Mouse (Mus musculus): Measurements from ENCODE around the gene Elmo1. TPM values are rescaled to one million over a fixed set of nuclear protein-coding genes. Genes with fewer than 3 reads are reported as not detected.
A peak's percentile ranks its signal among the peaks of the same experiment; 100 is the strongest.

Elmo1 gene
- total RNA-seq, 4 experiments from 2014 or later = 71.7 to 78.6 (median 74.5) TPM

GRCm38 (mm10) chr13:20094916-20095700 lies 4.7 kb downstream of the Elmo1 start:
- peak in 1 of 2 experiments; percentile 54 for DNase-seq (ENCODE audit: low spot score in 2 of 2)

GRCm38 (mm10) chr13:20097006-20097617 lies 6.7 kb downstream of the Elmo1 start:
- no peak for DNase-seq (ENCODE audit: low spot score in 2 of 2)

GRCm38 (mm10) chr13:20097934-20098593 lies 7.7 kb downstream of the Elmo1 start:
- no peak for DNase-seq (ENCODE audit: low spot score in 2 of 2)

- no peak for DNase-seq (ENCODE audit: low spot score in 2 of 2)
Measured at GRCm38 (mm10) chr13:20098594-20098965, 8.2 kb downstream of the Elmo1 start.

GRCm38 (mm10) chr13:20099546-20099945 lies 9.2 kb downstream of the Elmo1 start:
- DNase-seq (ENCODE audit: low spot score in 2 of 2) = no peak

- no peak for DNase-seq (ENCODE audit: low spot score in 2 of 2)
Measured at GRCm38 (mm10) chr13:20100357-20100756, 10.0 kb downstream of the Elmo1 start.

GRCm38 (mm10) chr13:20101691-20102090 lies 11.3 kb downstream of the Elmo1 start:
- DNase-seq (ENCODE audit: low spot score in 2 of 2) = no peak

GRCm38 (mm10) chr13:20104791-20105190 lies 14.4 kb downstream of the Elmo1 start:
- DNase-seq (ENCODE audit: low spot score in 2 of 2) = no peak

GRCm38 (mm10) chr13:20105996-20106395 lies 15.6 kb downstream of the Elmo1 start:
- DNase-seq (ENCODE audit: low spot score in 2 of 2) = no peak

- no peak for DNase-seq (ENCODE audit: low spot score in 2 of 2)
Measured at GRCm38 (mm10) chr13:20107953-20108498, 17.6 kb downstream of the Elmo1 start.

- DNase-seq (ENCODE audit: low spot score in 2 of 2) = peak in 1 of 2 experiments; percentile 46
Measured at GRCm38 (mm10) chr13:20108956-20109355, 18.6 kb downstream of the Elmo1 start.

GRCm38 (mm10) chr13:20109446-20109845 lies 19.1 kb downstream of the Elmo1 start:
- no peak for DNase-seq (ENCODE audit: low spot score in 2 of 2)

GRCm38 (mm10) chr13:20109987-20110680 lies 19.7 kb downstream of the Elmo1 start:
- DNase-seq (ENCODE audit: low spot score in 2 of 2) = no peak

GRCm38 (mm10) chr13:20111256-20111800 lies 20.9 kb downstream of the Elmo1 start:
- DNase-seq (ENCODE audit: low spot score in 2 of 2) = no peak

GRCm38 (mm10) chr13:20115131-20115907 lies 24.9 kb downstream of the Elmo1 start:
- DNase-seq (ENCODE audit: low spot score in 2 of 2) = no peak

- no peak for DNase-seq (ENCODE audit: low spot score in 2 of 2)
Measured at GRCm38 (mm10) chr13:20116019-20116418, 25.6 kb downstream of the Elmo1 start.

- no peak for DNase-seq (ENCODE audit: low spot score in 2 of 2)
Measured at GRCm38 (mm10) chr13:20116868-20117510, 26.6 kb downstream of the Elmo1 start.

- DNase-seq (ENCODE audit: low spot score in 2 of 2) = no peak
Measured at GRCm38 (mm10) chr13:20117691-20118090, 27.3 kb downstream of the Elmo1 start.

GRCm38 (mm10) chr13:20118909-20119308 lies 28.5 kb downstream of the Elmo1 start:
- no peak for DNase-seq (ENCODE audit: low spot score in 2 of 2)

- no peak for DNase-seq (ENCODE audit: low spot score in 2 of 2)
Measured at GRCm38 (mm10) chr13:20120723-20121122, 30.3 kb downstream of the Elmo1 start.
